ENCODE assay signal across 31 mouse cellular contexts in the genomic region with DNA sequence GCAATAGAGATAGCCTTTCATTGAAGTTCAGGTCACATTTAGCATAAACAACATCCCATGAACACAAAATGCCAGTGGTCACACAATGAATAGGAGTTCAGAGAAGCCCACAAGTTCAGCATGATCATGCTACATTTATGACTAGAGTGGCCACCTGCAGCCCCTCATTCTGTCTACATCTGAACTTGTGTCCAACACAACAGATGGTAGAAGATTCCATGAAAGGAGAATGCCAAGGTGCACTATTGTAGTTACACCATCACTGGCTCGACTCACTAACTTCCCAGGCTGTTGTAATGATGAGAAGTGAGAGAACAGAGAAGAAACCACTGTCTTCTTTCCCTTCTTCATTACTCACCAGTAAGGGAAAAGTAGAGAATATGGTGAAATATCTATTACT.
"Had no signal": no experiment of that assay in that cellular context is flagged by ENCODE, and none has a peak within 500 bp of the region (broad histone marks: within the 10 kb centered on the region; RNA-seq: fewer than 3 reads in every experiment).

No protein-coding gene starts in this region.

- H3K4me1 ChIP-seq: liver, embryonic 12.5 days; liver, embryonic 13.5 days; liver, embryonic 15.5 days; lung, embryonic 15.5 days; megakaryocyte, embryonic 14.5 days; midbrain, embryonic 10.5 days; midbrain, embryonic 12.5 days; midbrain, embryonic 13.5 days; midbrain, embryonic 15.5 days; neural tube, embryonic 12.5 days; neural tube, embryonic 13.5 days had no signal

- H3K9ac ChIP-seq: limb, embryonic 12.5 days; limb, embryonic 13.5 days; limb, embryonic 15.5 days; liver, embryonic 12.5 days; liver, embryonic 13.5 days; liver, embryonic 14.5 days; liver, embryonic 15.5 days; liver, postnatal 0 days; lung, embryonic 14.5 days; lung, embryonic 15.5 days; midbrain, embryonic 12.5 days; midbrain, embryonic 13.5 days; midbrain, embryonic 15.5 days; neural tube, embryonic 12.5 days; neural tube, embryonic 13.5 days had no signal

- H3K9me3 ChIP-seq: limb, embryonic 10.5 days; limb, embryonic 12.5 days; limb, embryonic 13.5 days; limb, embryonic 15.5 days; liver, embryonic 12.5 days; liver, embryonic 13.5 days; liver, embryonic 15.5 days; lung, embryonic 15.5 days; midbrain, embryonic 10.5 days; midbrain, embryonic 12.5 days; midbrain, embryonic 13.5 days; midbrain, embryonic 15.5 days; neural tube, embryonic 12.5 days; neural tube, embryonic 13.5 days had no signal

- H3K4me2 ChIP-seq: limb, embryonic 12.5 days; limb, embryonic 13.5 days; limb, embryonic 15.5 days; liver, embryonic 11.5 days; liver, embryonic 12.5 days; liver, embryonic 13.5 days; liver, embryonic 15.5 days; lung, embryonic 14.5 days; lung, embryonic 15.5 days; midbrain, embryonic 11.5 days; midbrain, embryonic 12.5 days; midbrain, embryonic 13.5 days; midbrain, embryonic 15.5 days; neural tube, embryonic 12.5 days; neural tube, embryonic 13.5 days had no signal

- H3K4me3 ChIP-seq: limb, embryonic 10.5 days; limb, embryonic 12.5 days; limb, embryonic 13.5 days; limb, embryonic 15.5 days; liver, embryonic 12.5 days; liver, embryonic 13.5 days; liver, embryonic 15.5 days; lung, embryonic 15.5 days; megakaryocyte, embryonic 14.5 days; midbrain, embryonic 10.5 days; midbrain, embryonic 12.5 days; midbrain, embryonic 13.5 days; midbrain, embryonic 15.5 days; myocyte; neural tube, embryonic 12.5 days; neural tube, embryonic 13.5 days had no signal

- H3K27me3 ChIP-seq: limb, embryonic 12.5 days; limb, embryonic 13.5 days; limb, embryonic 15.5 days; liver, embryonic 12.5 days; liver, embryonic 13.5 days; liver, embryonic 15.5 days; lung, embryonic 15.5 days; midbrain, embryonic 12.5 days; midbrain, embryonic 13.5 days; midbrain, embryonic 15.5 days; neural tube, embryonic 12.5 days; neural tube, embryonic 13.5 days had no signal

- H3K27ac ChIP-seq: limb, embryonic 10.5 days; limb, embryonic 12.5 days; limb, embryonic 13.5 days; limb, embryonic 15.5 days; liver, embryonic 12.5 days; liver, embryonic 13.5 days; liver, embryonic 14.5 days; liver, embryonic 15.5 days; lung, embryonic 15.5 days; macrophage; midbrain, embryonic 10.5 days; midbrain, embryonic 12.5 days; midbrain, embryonic 13.5 days; midbrain, embryonic 15.5 days; neural tube, embryonic 12.5 days; neural tube, embryonic 13.5 days had no signal

- H3K36me3 ChIP-seq: limb, embryonic 10.5 days; limb, embryonic 12.5 days; limb, embryonic 13.5 days; limb, embryonic 15.5 days; liver, embryonic 12.5 days; liver, embryonic 13.5 days; liver, embryonic 15.5 days; lung, embryonic 15.5 days; midbrain, embryonic 10.5 days; midbrain, embryonic 12.5 days; midbrain, embryonic 13.5 days; midbrain, embryonic 15.5 days; neural tube, embryonic 12.5 days; neural tube, embryonic 13.5 days had no signal

- DNase-seq: left cerebral cortex, postnatal 4 days; liver; liver, embryonic 13.5 days; liver, postnatal 0 days; lung, adult 2 months; lung, embryonic 14.5 days; lung, postnatal 10 days; lung, postnatal 14 days; lung, postnatal 36 days; lung, postnatal 4 days; midbrain, embryonic 14.5 days had no signal

- ATAC-seq: liver, embryonic 12.5 days; liver, postnatal 0 days; midbrain, embryonic 13.5 days; midbrain, embryonic 15.5 days; midbrain, embryonic 16.5 days had no signal
